Mouse (Mus musculus) liver, postnatal 0 days (tissue): Measurements from ENCODE around the gene Kcnc1. TPM values are rescaled to one million over a fixed set of nuclear protein-coding genes. Genes with fewer than 3 reads are reported as not detected.

Experiments
- ATAC-seq: fragments of 200-750 bp; cut with Nextera tagmentation; 2 replicates; pipeline ENCODE4 v1.8.0; 2017; ENCODE audit warnings: mild to moderate bottlenecking, moderate library complexity
- DNase-seq: peaks from one replicate; pipeline ENCODE4 v3.0.0-alpha.2; 2016
- H3K27ac ChIP-seq: fragments of 300-500 bp; sonication (generic); 2 replicates; pipeline ENCODE4 v1.5.1; 2014; ENCODE audit warnings: antibody characterized with exemption, moderate library complexity, mild to moderate bottlenecking, low read depth
- H3K27me3 ChIP-seq: fragments of 300-500 bp; sonication (generic); 2 replicates; pipeline ENCODE4 v1.6.1; 2014; ENCODE audit warnings: low read length, control low read depth, mixed read lengths; ENCODE audit not compliant: insufficient read depth
- H3K36me3 ChIP-seq: fragments of 300-500 bp; sonication (generic); replicated peaks from 2 replicates; pipeline ENCODE4 v1.6.1; 2014; ENCODE audit warnings: mild to moderate bottlenecking, control low read depth, low read length, moderate library complexity, mixed read lengths; ENCODE audit not compliant: insufficient read depth
- H3K4me1 ChIP-seq: fragments of 300-500 bp; sonication (generic); 2 replicates; pipeline ENCODE4 v1.6.1; 2014; ENCODE audit warnings: antibody characterized with exemption, mild to moderate bottlenecking, control low read depth; ENCODE audit not compliant: insufficient read depth
- H3K4me2 ChIP-seq: fragments of 300-500 bp; sonication (generic); 2 replicates; pipeline ENCODE4 v1.6.1; 2014; ENCODE audit warnings: low read depth, mild to moderate bottlenecking, low read length, moderate library complexity, mixed read lengths
- H3K4me3 ChIP-seq: fragments of 300-500 bp; sonication (generic); 2 replicates; pipeline ENCODE4 v1.5.1; 2014; ENCODE audit warnings: low read depth, low read length
- H3K9ac ChIP-seq: fragments of 300-500 bp; sonication (generic); replicated peaks from 2 replicates; pipeline ENCODE4 v1.6.1; 2014; ENCODE audit warnings: mild to moderate bottlenecking, moderate library complexity
- H3K9me3 ChIP-seq: fragments of 300-500 bp; sonication (generic); 2 replicates; pipeline ENCODE4 v1.6.1; 2016; ENCODE audit warnings: mild to moderate bottlenecking, control low read depth, low read length, mixed read lengths
- CTCF ChIP-seq: sonication (generic); IDR thresholded peaks from 2 replicates; pipeline ENCODE4 v1.5.1; 2016; ENCODE audit warnings: antibody characterized with exemption, low read depth
- EP300 ChIP-seq: IDR thresholded peaks from 2 replicates; pipeline ENCODE4 v1.6.1; 2016; ENCODE audit warnings: antibody characterized with exemption, low read depth, mild to moderate bottlenecking
- WGBS: fragments of 180-500 bp; shearing (Covaris S2); extraction: QIAGEN DNeasy Blood & Tissue Kit; methylation state at CpG from one replicate; pipeline ENCODE4 v1.1.7; 2014; ENCODE audit not compliant: insufficient replicate concordance; 5-methylcytosine and 5-hydroxymethylcytosine counted together
- polyA plus RNA-seq: library from polyadenylated mRNA; unstranded; fragments of >200 nt; fragmentation: Nextera tagmentation; extraction: Ambion mirVana; gene quantifications from 2 replicates; pipeline ENCODE4 v1.2.1, GENCODE M21; 2015

Kcnc1 gene
- polyA plus RNA-seq, 1 experiment from 2014 or later = not detected

DNA sequence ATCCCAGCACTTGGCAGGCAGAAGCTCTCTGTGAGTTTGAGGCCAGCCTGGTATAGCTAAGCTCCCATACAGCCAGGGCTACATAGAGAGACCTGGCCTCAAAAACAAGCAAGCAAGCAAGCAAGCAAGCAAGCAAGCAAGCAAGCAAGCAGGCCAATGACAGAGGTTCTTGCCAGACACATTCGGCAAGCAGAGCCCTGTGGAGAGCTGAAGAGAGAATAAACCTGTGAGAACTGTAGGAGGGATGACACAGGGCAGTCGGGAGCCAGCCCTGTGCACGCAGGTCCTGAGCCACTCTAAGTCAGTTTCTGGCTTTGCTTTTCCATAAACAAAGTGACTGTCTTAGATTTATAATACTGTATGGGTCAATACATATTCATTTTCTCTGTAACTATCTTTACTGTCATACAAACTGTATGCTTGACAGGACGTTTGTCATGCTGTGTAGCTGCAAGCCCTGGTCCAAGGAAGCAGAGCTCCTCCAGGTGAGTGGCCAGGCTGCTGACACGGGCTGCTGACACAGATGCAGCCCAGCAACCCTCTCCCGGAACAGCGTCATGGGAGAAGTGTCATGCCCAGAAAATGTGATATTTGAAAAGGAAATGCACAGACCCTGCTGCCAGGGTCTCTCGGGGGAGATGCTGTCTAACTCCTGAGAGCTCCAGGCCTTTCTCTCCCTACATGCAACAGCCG lies 51.3 kb downstream of the Kcnc1 start:
- H3K27ac ChIP-seq = no peak overlapping the region
- WGBS = 72% methylated on average over 9 of the region's 9 CpGs
- no peak for DNase-seq
- no peak overlapping the region for H3K4me2 ChIP-seq
- H3K36me3 ChIP-seq = no peaks in the 10 kb centered on the region
- H3K9me3 ChIP-seq = no peaks in the 10 kb centered on the region
- H3K4me1 ChIP-seq = no peaks in the 10 kb centered on the region; the same call in 1 of the 2 replicates
- no peak for TF ChIP-seq EP300
- TF ChIP-seq CTCF = no peak
- no peak for ATAC-seq
- no peak overlapping the region for H3K9ac ChIP-seq
- H3K27me3 ChIP-seq = no peaks in the 10 kb centered on the region
- no peak overlapping the region for H3K4me3 ChIP-seq

DNA sequence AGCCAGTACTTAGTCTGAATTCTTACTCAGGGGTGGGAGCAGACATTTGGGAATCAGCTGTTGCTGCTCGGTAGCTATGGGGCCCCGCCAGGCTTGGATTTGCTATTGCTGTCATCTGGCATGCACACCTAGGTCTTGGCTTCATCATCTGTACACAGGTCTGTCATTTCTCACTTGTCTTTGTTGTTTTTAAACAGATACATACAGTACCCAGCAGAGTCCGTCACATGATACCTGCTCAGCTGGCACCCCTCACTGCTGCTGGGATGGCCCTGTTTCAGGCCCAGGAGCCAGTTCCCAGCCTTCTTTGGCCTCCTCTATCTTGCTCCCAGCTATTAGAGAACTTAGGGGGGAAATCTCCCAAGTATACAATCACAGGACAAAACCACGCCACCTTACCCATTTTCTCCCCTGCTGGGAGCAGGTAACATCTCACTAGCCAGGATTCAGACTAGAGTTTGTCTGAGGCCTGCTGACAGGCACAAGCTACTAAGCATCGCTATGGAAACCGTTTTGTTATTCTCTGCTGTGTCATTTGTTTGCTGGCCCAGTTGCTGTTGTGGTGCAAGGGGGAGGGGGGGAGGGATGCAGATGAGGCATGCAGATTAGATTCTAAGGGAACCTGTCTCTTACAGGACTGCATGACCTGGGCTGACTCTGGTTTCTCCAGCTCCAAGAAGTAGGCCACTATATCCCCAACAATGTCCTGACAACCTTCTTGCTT lies 52.8 kb downstream of the Kcnc1 start:
- no peak overlapping the region for H3K4me3 ChIP-seq
- H3K27me3 ChIP-seq = no peaks in the 10 kb centered on the region

DNA sequence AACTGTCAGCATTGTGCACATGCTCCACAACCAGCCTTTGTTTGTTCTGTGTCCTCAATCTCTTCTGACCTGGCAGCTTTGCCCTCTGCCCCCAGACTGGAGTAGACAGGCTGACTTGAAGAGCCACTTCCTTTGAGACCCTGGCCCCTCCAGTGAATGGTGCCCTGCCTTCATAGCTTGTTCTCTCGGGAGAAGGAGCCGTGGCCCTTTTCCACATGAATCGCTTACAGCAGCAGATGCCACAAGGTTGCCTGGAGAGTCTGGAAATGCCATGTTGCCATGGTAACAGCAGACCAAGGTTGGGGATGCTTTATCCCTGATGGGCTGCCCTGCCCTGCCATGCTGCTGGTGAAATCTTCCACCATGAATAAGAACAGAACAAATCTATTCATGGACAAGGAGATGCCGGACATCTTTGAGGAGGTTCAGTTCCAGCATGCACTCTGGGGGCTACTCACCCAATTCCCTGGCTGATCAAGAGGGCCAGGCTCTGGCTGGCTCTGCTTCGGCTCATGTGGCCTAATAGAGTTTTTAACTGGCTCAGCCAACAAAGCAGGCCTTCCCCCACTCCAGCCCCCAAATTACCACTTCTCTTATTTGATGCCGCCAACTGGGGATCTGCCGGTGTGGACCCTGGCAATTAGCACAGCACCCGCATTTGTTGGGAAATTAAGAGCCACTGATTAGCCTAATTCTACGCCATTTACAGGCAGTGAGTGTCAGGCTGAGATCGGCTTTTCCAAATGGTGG lies 57.8 kb downstream of the Kcnc1 start:
- no peak for TF ChIP-seq CTCF
- no peak for TF ChIP-seq EP300
- Histone ChIP-seq H3K27ac (no peak overlapping the region), H3K36me3 (no peaks in the 10 kb centered on the region), H3K4me3 (no peak overlapping the region), H3K4me2 (no peak overlapping the region), H3K9me3 (no peaks in the 10 kb centered on the region), H3K4me1 (no peaks in the 10 kb centered on the region), H3K9ac (no peak overlapping the region), H3K27me3 (no peaks in the 10 kb centered on the region)
- 67% methylated on average over 10 of the region's 10 CpGs for WGBS
- no peak for DNase-seq
- ATAC-seq = no peak

More for the DNA sequence above, 52.8 kb downstream of the Kcnc1 start:
- no peak overlapping the region for H3K4me2 ChIP-seq
- no peak overlapping the region for H3K9ac ChIP-seq
- H3K4me1 ChIP-seq = no peaks in the 10 kb centered on the region; the same call in 1 of the 2 replicates
- no peaks in the 10 kb centered on the region for H3K36me3 ChIP-seq
- DNase-seq = no peak
- no peak for ATAC-seq
- WGBS = 72% methylated on average over 6 of the region's 6 CpGs
- no peak overlapping the region for H3K27ac ChIP-seq
- H3K9me3 ChIP-seq = no peaks in the 10 kb centered on the region
- TF ChIP-seq CTCF (no peak), EP300 (no peak)

DNA sequence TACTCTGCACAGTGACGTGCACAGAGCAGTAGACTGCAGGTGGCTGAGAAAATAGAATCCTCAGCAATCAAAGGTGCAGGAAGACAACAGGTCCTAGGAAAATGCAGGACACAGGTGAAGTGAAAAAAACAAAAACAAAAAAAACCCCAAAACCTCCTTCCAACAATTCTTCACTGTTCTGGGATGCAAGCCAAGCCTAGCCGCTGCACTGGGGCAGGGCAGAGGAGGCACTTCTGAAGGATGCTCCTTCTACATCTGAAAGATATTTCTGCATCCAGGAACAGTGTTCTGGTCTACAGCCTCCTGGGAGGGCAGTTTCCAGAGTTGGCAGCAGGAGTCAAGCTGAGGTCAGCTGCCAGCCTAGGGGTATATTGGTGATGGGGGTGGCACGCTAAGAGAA lies 61.6 kb downstream of the Kcnc1 start:
- no peak overlapping the region for H3K4me2 ChIP-seq
- H3K27ac ChIP-seq = no peak overlapping the region
- H3K4me3 ChIP-seq = no peak overlapping the region
- H3K4me1 ChIP-seq = no peaks in the 10 kb centered on the region
- no peaks in the 10 kb centered on the region for H3K9me3 ChIP-seq
- ATAC-seq = no peak
- TF ChIP-seq CTCF = no peak
- TF ChIP-seq EP300 = no peak
- no peak for DNase-seq
- H3K36me3 ChIP-seq = no peaks in the 10 kb centered on the region
- H3K27me3 ChIP-seq = no peaks in the 10 kb centered on the region
- no peak overlapping the region for H3K9ac ChIP-seq
- 70% methylated on average over 3 of the region's 3 CpGs for WGBS

DNA sequence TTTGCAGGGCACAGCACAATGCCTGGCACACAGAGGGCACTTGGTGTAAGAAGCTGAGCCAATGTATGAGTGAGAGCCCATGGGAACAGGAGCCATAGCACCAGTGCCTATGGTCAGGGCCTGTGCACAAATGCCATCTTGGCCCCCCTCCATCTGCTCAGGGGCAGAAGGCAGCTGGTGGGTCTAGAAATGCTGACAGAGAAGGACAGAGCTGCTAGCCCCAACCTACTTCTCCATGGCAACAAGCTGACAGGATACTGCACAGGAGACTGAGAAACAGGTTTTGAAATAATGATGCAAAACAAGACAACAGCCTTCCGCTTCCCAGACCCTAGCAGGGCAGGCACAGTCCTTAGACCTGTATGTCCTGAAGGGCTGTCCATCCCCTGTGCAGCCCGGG lies 62.9 kb downstream of the Kcnc1 start:
- Histone ChIP-seq H3K4me3 (no peak overlapping the region), H3K4me2 (no peak overlapping the region), H3K36me3 (no peaks in the 10 kb centered on the region), H3K9ac (no peak overlapping the region), H3K9me3 (no peaks in the 10 kb centered on the region), H3K27ac (no peak overlapping the region), H3K27me3 (no peaks in the 10 kb centered on the region), H3K4me1 (no peaks in the 10 kb centered on the region)
- 71% methylated on average over 2 of the region's 2 CpGs for WGBS
- DNase-seq (no peak), ATAC-seq (no peak)
- TF ChIP-seq EP300 = no peak
- TF ChIP-seq CTCF = no peak

DNA sequence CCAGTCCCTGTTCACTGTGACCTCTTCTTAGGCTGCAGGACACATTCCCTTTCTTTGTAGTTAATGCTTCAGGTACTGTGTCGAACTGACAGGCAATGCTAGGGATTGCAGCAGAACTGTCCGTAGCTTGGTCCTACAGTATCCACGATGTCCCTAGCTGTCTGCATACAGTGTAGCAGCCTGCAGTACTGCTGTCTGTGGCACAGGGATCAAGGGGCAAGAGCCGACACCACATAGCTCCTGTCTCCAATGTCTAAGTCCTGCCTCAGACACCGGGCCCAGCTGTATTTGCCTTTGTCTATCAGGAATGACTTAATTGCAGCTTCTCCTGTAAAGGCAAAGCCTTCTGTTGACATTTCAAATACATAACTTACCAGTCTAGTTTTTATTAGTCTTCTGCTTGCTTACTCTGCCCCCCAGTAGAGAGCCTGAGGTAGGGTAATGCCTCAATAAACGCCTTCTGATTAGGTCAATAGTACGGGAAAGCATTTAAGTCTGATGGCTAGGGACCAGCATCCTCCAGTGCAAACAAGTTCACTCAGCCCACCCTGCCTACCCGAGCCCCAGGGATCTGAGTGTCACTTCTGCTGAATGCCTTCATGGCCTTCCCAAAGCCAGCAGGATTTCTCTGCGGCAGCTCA lies 63.4 kb downstream of the Kcnc1 start:
- WGBS = 68% methylated on average over 9 of the region's 9 CpGs
- no peak for TF ChIP-seq EP300
- TF ChIP-seq CTCF = no peak

More for the DNA sequence above, 63.4 kb downstream of the Kcnc1 start:
- DNase-seq (no peak), ATAC-seq (no peak)
- Histone ChIP-seq H3K9me3 (no peaks in the 10 kb centered on the region), H3K4me1 (no peaks in the 10 kb centered on the region), H3K4me3 (no peak overlapping the region), H3K27me3 (no peaks in the 10 kb centered on the region), H3K4me2 (no peak overlapping the region), H3K36me3 (no peaks in the 10 kb centered on the region), H3K27ac (no peak overlapping the region), H3K9ac (no peak overlapping the region)
